Mouse (Mus musculus) G1E (cell line): ENCODE measurements around the gene Sv2b. TPM values are rescaled to one million over a fixed set of nuclear protein-coding genes. Genes with fewer than 3 reads are reported as not detected.
"Not testable (repeated sequence)": the region's sequence is repeated elsewhere in the genome, so short reads cannot be mapped to it uniquely, and the experiment has no call there.

Experiments
- ATAC-seq: 2 replicates; pipeline ENCODE4 v1.8.0; 2016; ENCODE audit warnings: mild to moderate bottlenecking; ENCODE audit not compliant: insufficient number of reproducible peaks, poor library complexity, low FRiP score, severe bottlenecking; ENCODE audit errors: extremely low read depth
- DNase-seq: peaks from one replicate; pipeline ENCODE4 v3.0.0; 2012; ENCODE audit warnings: low spot score
- H3K27me3 ChIP-seq: 2 replicates; pipeline ENCODE4 v1.6.1; 2012; ENCODE audit warnings: mild to moderate bottlenecking, low read length, inconsistent platforms; ENCODE audit not compliant: insufficient read depth
- H3K36me3 ChIP-seq: replicated peaks from 2 replicates; pipeline ENCODE3; 2012; ENCODE audit warnings: mild to moderate bottlenecking, inconsistent platforms
- H3K4me1 ChIP-seq: 2 replicates; pipeline ENCODE4 v1.6.1; 2012; ENCODE audit warnings: low read depth, low read length, inconsistent platforms, mixed read lengths; ENCODE audit not compliant: insufficient read depth
- H3K4me3 ChIP-seq: 2 replicates; pipeline ENCODE4 v1.5.1; 2012; ENCODE audit warnings: low read depth, mild to moderate bottlenecking, inconsistent platforms, low read length, moderate library complexity, mixed read lengths
- H3K9me3 ChIP-seq: replicated peaks from 2 replicates; pipeline ENCODE4 v1.6.1; 2012; ENCODE audit warnings: inconsistent platforms
- CTCF ChIP-seq: IDR thresholded peaks from 2 replicates; pipeline ENCODE4 v1.5.1; 2012; ENCODE audit warnings: low read depth, low read length, inconsistent platforms, mixed read lengths
- GATA1 ChIP-seq: IDR thresholded peaks from 2 replicates; pipeline ENCODE4 v1.6.1; 2012; ENCODE audit warnings: borderline replicate concordance, low read length, inconsistent platforms, mixed read lengths
- GATA2 ChIP-seq: IDR thresholded peaks from 2 replicates; pipeline ENCODE4 v1.6.1; 2012; ENCODE audit warnings: low read depth, low read length, inconsistent platforms, borderline replicate concordance
- POLR2AphosphoS5 ChIP-seq: IDR thresholded peaks from 2 replicates; pipeline ENCODE4 v1.6.1; 2012; ENCODE audit warnings: low read depth, low read length, inconsistent platforms; ENCODE audit not compliant: insufficient replicate concordance
- TAL1 ChIP-seq: conservative IDR thresholded peaks from 2 replicates; pipeline ENCODE4 v1.6.1; 2012; ENCODE audit warnings: low read depth, low read length, inconsistent platforms, mixed read lengths
- polyA plus RNA-seq: library from polyadenylated mRNA; stranded (reverse); fragments of >175 nt; gene quantifications from 2 replicates; pipeline ENCODE4 v1.2.3, GENCODE M21; 2012
- total RNA-seq, 2 experiments: library from RNA; stranded (forward) in 1 of 2; stranded (reverse) in 1 of 2; fragments of 200-1000 nt in 1 of 2; fragments of >200 nt in 1 of 2; fragmentation: Nextera tagmentation in 1 of 2; gene quantifications; 2 replicates each; pipeline ENCODE4 v1.2.3; 2014 to 2017

Sv2b gene
- total and polyA plus RNA-seq, 3 experiments: 0.16 TPM; not detected in 2

GRCm38 (mm10) chr7:75207965-75208644 lies 101.0 kb downstream of the Sv2b start:
- no peaks in the 10 kb centered on the region for H3K4me1 ChIP-seq
- H3K9me3 ChIP-seq: peaks cover 8% of the 10 kb centered on the region
- H3K36me3 ChIP-seq: no peaks in the 10 kb centered on the region
- no peak for DNase-seq
- ATAC-seq: no peak
- no peaks in the 10 kb centered on the region for H3K27me3 ChIP-seq
- H3K4me3 ChIP-seq: no peak overlapping the region
- TF ChIP-seq TAL1 (no peak), GATA1 (no peak), POLR2AphosphoS5 (no peak), CTCF (no peak)

- Histone ChIP-seq H3K9me3 (peaks cover 8% of the 10 kb centered on the region), H3K4me1 (no peaks in the 10 kb centered on the region), H3K4me3 (no peak overlapping the region), H3K27me3 (no peaks in the 10 kb centered on the region), H3K36me3 (no peaks in the 10 kb centered on the region)
- DNase-seq (no peak), ATAC-seq (no peak)
- TF ChIP-seq GATA1: no peak
- TF ChIP-seq POLR2AphosphoS5: no peak
- TF ChIP-seq GATA2: no peak
- TF ChIP-seq CTCF: no peak
- TF ChIP-seq TAL1: no peak
Observed at GRCm38 (mm10) chr7:75206671-75207070, 102.4 kb downstream of the Sv2b start.

GRCm38 (mm10) chr7:75205386-75205785 lies 103.7 kb downstream of the Sv2b start:
- DNase-seq (no peak), ATAC-seq (no peak)
- Histone ChIP-seq H3K9me3 (peaks cover 8% of the 10 kb centered on the region), H3K4me1 (no peaks in the 10 kb centered on the region), H3K4me3 (no peak overlapping the region), H3K36me3 (no peaks in the 10 kb centered on the region), H3K27me3 (no peaks in the 10 kb centered on the region)
- TF ChIP-seq POLR2AphosphoS5 (no peak), CTCF (no peak), TAL1 (no peak), GATA1 (no peak), GATA2 (no peak)

GRCm38 (mm10) chr7:75194919-75195230 lies 114.2 kb downstream of the Sv2b start:
- not testable (repeated sequence) for H3K4me1 ChIP-seq, ATAC-seq, H3K9me3 ChIP-seq, H3K27me3 ChIP-seq, H3K36me3 ChIP-seq, DNase-seq, H3K4me3 ChIP-seq

GRCm38 (mm10) chr7:75194158-75194918 lies 114.7 kb downstream of the Sv2b start:
- H3K9me3 ChIP-seq: 0 out of 2 replicates have a peak, but pooled peaks cover 3% of the 10 kb centered on the region
- no peaks in the 10 kb centered on the region for H3K36me3 ChIP-seq
- no peak overlapping the region for H3K4me3 ChIP-seq
- ATAC-seq: no peak
- TF ChIP-seq GATA2 (no peak), GATA1 (no peak), POLR2AphosphoS5 (no peak), TAL1 (no peak), CTCF (no peak)
- H3K27me3 ChIP-seq: no peaks in the 10 kb centered on the region
- H3K4me1 ChIP-seq: no peaks in the 10 kb centered on the region
- no peak for DNase-seq

- no peak for DNase-seq
- Histone ChIP-seq H3K4me1 (no peaks in the 10 kb centered on the region), H3K36me3 (no peaks in the 10 kb centered on the region), H3K9me3 (0 out of 2 replicates have a peak, but pooled peaks cover 3% of the 10 kb centered on the region), H3K4me3 (no peak overlapping the region), H3K27me3 (no peaks in the 10 kb centered on the region)
- ATAC-seq: no peak
- TF ChIP-seq GATA2 (no peak), TAL1 (no peak), POLR2AphosphoS5 (no peak), GATA1 (no peak), CTCF (no peak)
Observed at GRCm38 (mm10) chr7:75190192-75190591, 118.9 kb downstream of the Sv2b start.
